23 mouse cellular contexts compared by ENCODE assay signal in genomic region chr10:112571772-112572551, GRCm38 (mm10).
DNase-seq lines count a peak whose midpoint lies in the region; ATAC-seq and TF ChIP-seq lines count a peak whose summit lies in the region.
"Had no signal": no experiment of that assay in that cellular context is flagged by ENCODE, and none has a peak within 500 bp of the region (broad histone marks: within the 10 kb centered on the region; RNA-seq: fewer than 3 reads in every experiment).

No protein-coding gene starts in this region.

- DNase-seq in layer of hippocampus, adult 9-10 months (ENCODE audit: low spot score), result peak; percentile 0
- no peak for DNase-seq in layer of hippocampus, adult 11-12 months (ENCODE audit: low spot score)
- peak; percentile 24 for DNase-seq in Muller cell, postnatal 12 days (ENCODE audit: inconsistent ontology term)
- DNase-seq in brain, embryonic 14.5 days (ENCODE audit: low read depth), result peak; percentile 86
- no peak for DNase-seq in embryo, embryonic 10.5 days (ENCODE audit: low spot score)
- DNase-seq in thymus, adult 2 months, result no peak
- DNase-seq: adrenal gland, postnatal 14 days; cerebellum, adult 11 months; embryo, embryonic 11 days; heart, postnatal 36 days; kidney, adult 11 months; kidney, postnatal 36 days; liver, embryonic 13.5 days; lung, adult 2 months; lung, postnatal 14 days; thymus, adult 18-20 months; thymus, postnatal 4 days had no signal

- no peaks in the 10 kb centered on the region for H3K4me1 ChIP-seq in midbrain, embryonic 15.5 days
- H3K4me1 ChIP-seq in thymus, adult 2 months (replicated peaks; ENCODE audit: control insufficient read depth, insufficient read depth, low read length), result no peaks in the 10 kb centered on the region
- H3K4me1 ChIP-seq: embryonic facial prominence, embryonic 13.5 days; heart, embryonic 15.5 days; kidney, embryonic 15.5 days; liver, embryonic 13.5 days; neural tube, embryonic 15.5 days had no signal

- H3K9me3 ChIP-seq in midbrain, embryonic 15.5 days, result no peaks in the 10 kb centered on the region
- H3K9me3 ChIP-seq: embryonic facial prominence, embryonic 13.5 days; heart, embryonic 15.5 days; kidney, embryonic 15.5 days; liver, embryonic 13.5 days; neural tube, embryonic 15.5 days had no signal

- H3K9ac ChIP-seq in midbrain, embryonic 15.5 days, result no peak overlapping the region
- H3K9ac ChIP-seq: embryonic facial prominence, embryonic 13.5 days; heart, embryonic 15.5 days; kidney, embryonic 15.5 days; liver, embryonic 13.5 days; neural tube, embryonic 15.5 days had no signal

- ATAC-seq in midbrain, embryonic 15.5 days (replicated peaks), result peak; percentile 63

- no peak for TF ChIP-seq CTCF in brain, embryonic 14.5 days (IDR thresholded peaks at IDR 0.05; ENCODE audit: borderline replicate concordance, extremely low read depth, insufficient read depth, insufficient read length)
- TF ChIP-seq CTCF in thymus, adult 2 months (IDR thresholded peaks at IDR 0.05; ENCODE audit: borderline replicate concordance, control insufficient read depth, extremely low read depth, insufficient read depth, low read length, poor library complexity), result no peak

- no peaks in the 10 kb centered on the region for H3K36me3 ChIP-seq in midbrain, embryonic 15.5 days (replicated peaks)
- no peaks in the 10 kb centered on the region for H3K36me3 ChIP-seq in thymus, adult 2 months (ENCODE audit: control insufficient read depth, insufficient read depth, low read length)
- H3K36me3 ChIP-seq: embryonic facial prominence, embryonic 13.5 days; heart, embryonic 15.5 days; kidney, embryonic 15.5 days; liver, embryonic 13.5 days; neural tube, embryonic 15.5 days had no signal

- 74% methylated on average over 9 of the region's 9 CpGs for whole genome bisulfite sequencing in midbrain, embryonic 15.5 days
- WGBS in thymus, adult 2 months, result 94% methylated on average over 9 of the region's 9 CpGs

- H3K27ac ChIP-seq in midbrain, embryonic 15.5 days, result no peak overlapping the region
- no peak overlapping the region for H3K27ac ChIP-seq in thymus, adult 2 months (ENCODE audit: control insufficient read depth, insufficient read depth, low read length)
- H3K27ac ChIP-seq: embryonic facial prominence, embryonic 13.5 days; heart, embryonic 15.5 days; kidney, embryonic 15.5 days; liver, embryonic 13.5 days; neural tube, embryonic 15.5 days had no signal

- TF ChIP-seq POLR2A in brain, embryonic 14.5 days (IDR thresholded peaks at IDR 0.05; ENCODE audit: borderline replicate concordance, extremely low read depth, insufficient read depth, insufficient read length, poor library complexity, severe bottlenecking), result no peak
- no peak for TF ChIP-seq POLR2A in thymus, adult 2 months (IDR thresholded peaks at IDR 0.05; ENCODE audit: control insufficient read depth, extremely low read depth, insufficient read depth, low read length, poor library complexity)

- H3K4me2 ChIP-seq in midbrain, embryonic 15.5 days, result no peak overlapping the region
- H3K4me2 ChIP-seq: embryonic facial prominence, embryonic 13.5 days; heart, embryonic 15.5 days; kidney, embryonic 15.5 days; liver, embryonic 13.5 days; neural tube, embryonic 15.5 days had no signal

- H3K4me3 ChIP-seq in midbrain, embryonic 15.5 days, result no peak overlapping the region
- H3K4me3 ChIP-seq in thymus, adult 2 months (ENCODE audit: control insufficient read depth, insufficient read depth, low read length), result no peak overlapping the region
- H3K4me3 ChIP-seq: embryonic facial prominence, embryonic 13.5 days; erythroblast, embryonic 14.5 days; heart, embryonic 15.5 days; kidney, embryonic 15.5 days; liver, embryonic 13.5 days; neural tube, embryonic 15.5 days had no signal

- H3K27me3 ChIP-seq in midbrain, embryonic 15.5 days (replicated peaks), result no peaks in the 10 kb centered on the region
- no peaks in the 10 kb centered on the region for H3K27me3 ChIP-seq in thymus, adult 2 months (ENCODE audit: control insufficient read depth, insufficient read depth, low read length)
- H3K27me3 ChIP-seq: embryonic facial prominence, embryonic 13.5 days; heart, embryonic 15.5 days; kidney, embryonic 15.5 days; liver, embryonic 13.5 days; neural tube, embryonic 15.5 days had no signal

Comparison
In these comparisons a context has a peak if more than half of its experiments do, and no peak if none do; other contexts are left out.
1. DNase-seq: peak in layer of hippocampus, adult 9-10 months (single experiment), Muller cell, postnatal 12 days (single experiment) and brain, embryonic 14.5 days (single experiment); none in layer of hippocampus, adult 11-12 months (single experiment), embryo, embryonic 10.5 days (single experiment) and thymus, adult 2 months (single experiment).